Mouse (Mus musculus): Measurements from ENCODE around the gene Gatm. TPM values are rescaled to one million over a fixed set of nuclear protein-coding genes. Genes with fewer than 3 reads are reported as not detected.

Gene Gatm
- 11.3 and 13.5 TPM in 2 replicates for polyA plus RNA-seq (2012; rRNA removed)

DNA sequence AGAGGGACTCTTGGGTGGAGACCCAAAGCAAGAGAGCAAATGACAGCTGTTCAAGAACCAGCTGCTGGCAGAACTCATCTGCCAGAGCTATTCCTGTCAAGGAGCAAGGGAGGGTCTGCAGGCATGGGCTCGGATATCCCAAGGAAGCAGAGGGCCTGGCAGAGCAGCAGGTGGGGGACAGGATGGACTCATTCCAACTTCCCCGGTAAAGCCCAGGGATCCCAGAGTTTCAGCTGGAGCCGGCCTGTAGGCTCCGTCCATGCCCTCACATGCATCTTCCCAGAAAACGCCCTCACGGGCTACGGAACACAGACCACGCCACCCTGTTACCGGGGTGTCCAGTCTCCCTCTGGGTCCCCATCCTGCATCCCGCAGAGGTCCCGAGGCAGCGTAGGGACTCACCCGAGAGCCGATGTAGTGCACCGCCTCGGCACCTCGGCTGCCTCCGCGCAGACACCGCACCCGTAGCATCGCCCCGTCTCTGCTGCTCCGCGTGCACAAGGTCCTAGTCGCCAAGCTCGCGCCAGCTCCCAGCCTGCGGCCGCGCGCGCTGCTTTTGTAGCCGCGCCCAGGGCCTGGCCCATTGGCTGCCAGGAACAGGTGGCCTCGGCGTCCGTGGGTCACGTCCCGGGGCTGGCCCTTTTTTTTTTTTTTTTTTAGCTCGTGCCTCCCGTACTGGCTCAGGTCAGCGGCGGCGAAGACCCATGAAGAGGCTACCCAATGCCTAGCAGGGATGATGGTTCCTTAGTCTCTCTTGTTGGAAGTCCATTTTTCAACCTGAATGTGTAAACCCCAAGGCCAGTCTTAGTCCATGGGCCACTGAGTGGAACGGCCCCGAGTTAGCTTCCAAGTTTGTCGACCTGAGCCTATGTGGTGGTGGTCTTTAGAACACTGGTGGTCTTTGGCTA, at the start of gene Gatm:
Gatm (minus strand) TSS at position 558 of the 908 bp plus-strand sequence.
- TF ChIP-seq CTCF (IDR thresholded peaks at IDR 0.05; ENCODE audit: borderline replicate concordance, control insufficient read depth, extremely low read depth, insufficient read depth, low read length, poor library complexity) (no peak), POLR2A (IDR thresholded peaks at IDR 0.05; ENCODE audit: control insufficient read depth, extremely low read depth, insufficient read depth, low read length, poor library complexity) (no peak)
- Histone ChIP-seq H3K4me3 (ENCODE audit: control insufficient read depth, insufficient read depth, low read length) (peak within 1 kb of the TSS; percentile 37), H3K27me3 (ENCODE audit: control insufficient read depth, insufficient read depth, low read length) (peaks cover 11% of the 10 kb centered on the region; the same call in 1 of the 2 replicates), H3K27ac (ENCODE audit: control insufficient read depth, insufficient read depth, low read length) (no peak within 1 kb of the TSS), H3K36me3 (ENCODE audit: control insufficient read depth, insufficient read depth, low read length) (no peaks in the 10 kb centered on the region), H3K4me1 (replicated peaks; ENCODE audit: control insufficient read depth, insufficient read depth, low read length) (peaks cover 9% of the 10 kb centered on the region)
- 5% methylated on average over 48 of the region's 48 CpGs for WGBS
- DNase-seq: peak; percentile 7

- TF ChIP-seq CTCF (IDR thresholded peaks at IDR 0.05; ENCODE audit: borderline replicate concordance, control insufficient read depth, extremely low read depth, insufficient read depth, low read length, poor library complexity) (no peak), POLR2A (IDR thresholded peaks at IDR 0.05; ENCODE audit: control insufficient read depth, extremely low read depth, insufficient read depth, low read length, poor library complexity) (no peak)
- 57% methylated on average over 7 of the region's 7 CpGs for WGBS
- no peaks in the 10 kb centered on the region for H3K36me3 ChIP-seq (ENCODE audit: control insufficient read depth, insufficient read depth, low read length)
- H3K4me1 ChIP-seq (replicated peaks; ENCODE audit: control insufficient read depth, insufficient read depth, low read length): peaks cover 19% of the 10 kb centered on the region
- H3K4me3 ChIP-seq (ENCODE audit: control insufficient read depth, insufficient read depth, low read length): no peak overlapping the region
- no peak for DNase-seq
- no peaks in the 10 kb centered on the region for H3K27me3 ChIP-seq (ENCODE audit: control insufficient read depth, insufficient read depth, low read length)
- H3K27ac ChIP-seq (ENCODE audit: control insufficient read depth, insufficient read depth, low read length): peak overlapping the region; percentile 64; the same call in 1 of the 2 replicates
Observed at GRCm38 (mm10) chr2:122659825-122660224, 48.7 kb upstream of the Gatm start.

GRCm38 (mm10) chr2:122657707-122658524, 46.8 kb upstream of the Gatm start:
- no peak overlapping the region for H3K27ac ChIP-seq (ENCODE audit: control insufficient read depth, insufficient read depth, low read length)
- TF ChIP-seq POLR2A (IDR thresholded peaks at IDR 0.05; ENCODE audit: control insufficient read depth, extremely low read depth, insufficient read depth, low read length, poor library complexity) (no peak), CTCF (IDR thresholded peaks at IDR 0.05; ENCODE audit: borderline replicate concordance, control insufficient read depth, extremely low read depth, insufficient read depth, low read length, poor library complexity) (no peak)
- H3K4me1 ChIP-seq (replicated peaks; ENCODE audit: control insufficient read depth, insufficient read depth, low read length): peaks cover 24% of the 10 kb centered on the region
- 86% methylated on average over 11 of the region's 11 CpGs for WGBS
- H3K36me3 ChIP-seq (ENCODE audit: control insufficient read depth, insufficient read depth, low read length): no peaks in the 10 kb centered on the region
- no peak for DNase-seq
- no peaks in the 10 kb centered on the region for H3K27me3 ChIP-seq (ENCODE audit: control insufficient read depth, insufficient read depth, low read length)
- H3K4me3 ChIP-seq (ENCODE audit: control insufficient read depth, insufficient read depth, low read length): no peak overlapping the region

DNA sequence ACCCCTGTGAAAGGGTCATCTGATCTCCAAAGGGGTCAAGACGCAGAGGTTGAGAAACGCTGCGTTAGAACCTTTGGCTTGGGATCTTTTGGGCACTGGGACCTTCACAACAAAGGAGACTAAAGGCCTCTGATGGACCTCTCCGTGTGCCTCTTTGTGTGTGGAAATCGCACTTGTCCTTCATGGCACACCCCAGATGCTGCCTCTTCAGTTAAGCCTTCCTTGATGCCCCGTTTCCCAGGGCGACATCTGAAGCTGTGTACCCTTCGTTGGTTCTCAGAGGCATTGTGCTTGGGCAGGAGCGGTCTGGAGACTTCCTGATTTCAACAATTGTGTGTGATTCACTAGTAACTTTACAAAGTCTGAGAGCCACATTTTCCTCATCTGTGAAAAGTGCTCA, 45.7 kb upstream of the Gatm start:
- Histone ChIP-seq H3K4me1 (replicated peaks; ENCODE audit: control insufficient read depth, insufficient read depth, low read length) (peaks cover 28% of the 10 kb centered on the region), H3K4me3 (ENCODE audit: control insufficient read depth, insufficient read depth, low read length) (no peak overlapping the region), H3K27ac (ENCODE audit: control insufficient read depth, insufficient read depth, low read length) (no peak overlapping the region), H3K27me3 (ENCODE audit: control insufficient read depth, insufficient read depth, low read length) (no peaks in the 10 kb centered on the region), H3K36me3 (ENCODE audit: control insufficient read depth, insufficient read depth, low read length) (no peaks in the 10 kb centered on the region)
- no peak for DNase-seq
- whole genome bisulfite sequencing: 79% methylated on average over 9 of the region's 9 CpGs
- no peak for TF ChIP-seq POLR2A (IDR thresholded peaks at IDR 0.05; ENCODE audit: control insufficient read depth, extremely low read depth, insufficient read depth, low read length, poor library complexity)
- TF ChIP-seq CTCF (IDR thresholded peaks at IDR 0.05; ENCODE audit: borderline replicate concordance, control insufficient read depth, extremely low read depth, insufficient read depth, low read length, poor library complexity): no peak

DNA sequence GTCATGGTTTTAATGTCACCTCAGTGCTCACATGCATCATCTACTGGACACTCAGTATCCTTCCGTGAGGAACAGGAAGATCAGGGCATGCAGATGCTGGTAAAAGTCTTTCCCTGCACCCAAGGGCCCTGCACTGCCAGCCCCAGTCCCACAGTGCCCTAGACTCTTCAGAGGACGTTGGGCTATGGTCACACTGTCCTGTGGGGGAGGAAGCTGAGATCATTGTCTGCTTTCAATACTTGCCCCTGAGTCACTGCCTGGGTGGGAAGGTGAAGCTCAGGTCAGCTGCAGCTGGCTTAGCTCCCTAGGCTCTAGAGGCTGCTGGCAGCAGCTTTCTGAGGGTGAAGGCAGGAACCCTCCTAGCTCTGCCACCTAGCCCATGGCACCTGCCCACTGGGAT, 44.9 kb upstream of the Gatm start:
- Histone ChIP-seq H3K27me3 (ENCODE audit: control insufficient read depth, insufficient read depth, low read length) (no peaks in the 10 kb centered on the region), H3K4me1 (replicated peaks; ENCODE audit: control insufficient read depth, insufficient read depth, low read length) (peaks cover 35% of the 10 kb centered on the region), H3K36me3 (ENCODE audit: control insufficient read depth, insufficient read depth, low read length) (no peaks in the 10 kb centered on the region), H3K4me3 (ENCODE audit: control insufficient read depth, insufficient read depth, low read length) (no peak overlapping the region), H3K27ac (ENCODE audit: control insufficient read depth, insufficient read depth, low read length) (no peak overlapping the region)
- no peak for TF ChIP-seq POLR2A (IDR thresholded peaks at IDR 0.05; ENCODE audit: control insufficient read depth, extremely low read depth, insufficient read depth, low read length, poor library complexity)
- TF ChIP-seq CTCF (IDR thresholded peaks at IDR 0.05; ENCODE audit: borderline replicate concordance, control insufficient read depth, extremely low read depth, insufficient read depth, low read length, poor library complexity): no peak
- WGBS: 54% methylated on average over 2 of the region's 2 CpGs
- no peak for DNase-seq

Measured in thymus, adult 2 months (tissue).